9 mouse cellular contexts compared by ENCODE assay signal in the genomic region with DNA sequence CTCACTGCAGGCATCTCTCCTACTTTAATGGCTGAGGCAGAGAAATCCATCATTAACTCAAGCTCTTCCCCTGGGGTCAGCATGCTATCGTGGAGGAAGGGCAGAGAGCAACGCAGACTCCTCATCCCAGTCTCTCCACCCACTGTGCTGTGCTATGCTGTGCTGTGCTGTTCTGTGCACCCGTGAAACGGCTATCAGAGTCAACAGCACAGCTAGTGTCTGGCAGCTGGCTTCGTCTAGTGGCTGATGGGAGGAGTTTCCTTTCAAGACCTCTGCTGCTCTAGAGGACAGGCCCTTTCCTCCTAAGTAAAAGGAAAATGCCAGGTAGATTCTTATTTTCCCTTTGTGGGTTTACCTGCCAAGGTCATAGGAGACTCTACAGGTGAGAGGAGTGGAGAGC. TPM values are rescaled to one million over a fixed set of nuclear protein-coding genes. Genes with fewer than 3 reads are reported as not detected.
DNase-seq lines count a peak whose midpoint lies in the region; ATAC-seq and TF ChIP-seq lines count a peak whose summit lies in the region.
"Had no signal": no experiment of that assay in that cellular context is flagged by ENCODE, and none has a peak within 500 bp of the region (broad histone marks: within the 10 kb centered on the region; RNA-seq: fewer than 3 reads in every experiment).

No protein-coding gene starts in this region.

- no peak overlapping the region for H3K4me3 ChIP-seq in limb, embryonic 13.5 days
- H3K4me3 ChIP-seq in limb, embryonic 10.5 days: no peak overlapping the region
- no peak overlapping the region for H3K4me3 ChIP-seq in thymus, adult 2 months (ENCODE audit: control insufficient read depth, insufficient read depth, low read length)
- H3K4me3 ChIP-seq: myocyte had no signal

- H3K9ac ChIP-seq in limb, embryonic 13.5 days: no peak overlapping the region

- 17% methylated on average over 5 of the region's 5 CpGs for WGBS in limb, embryonic 13.5 days
- WGBS in limb, embryonic 10.5 days: 39% methylated on average over 5 of the region's 5 CpGs
- 17% methylated on average over 5 of the region's 5 CpGs for WGBS in thymus, adult 2 months

- H3K27ac ChIP-seq in limb, embryonic 13.5 days: peak overlapping the region; percentile 22; the same call in 1 of the 2 replicates
- no peak overlapping the region; the same call in 1 of the 2 replicates for H3K27ac ChIP-seq in limb, embryonic 10.5 days
- H3K27ac ChIP-seq in thymus, adult 2 months (ENCODE audit: control insufficient read depth, insufficient read depth, low read length): peak overlapping the region; percentile 3; the same call in 1 of the 2 replicates

- no peak for ATAC-seq in limb, embryonic 13.5 days (ENCODE audit: low FRiP score, low read depth)
- ATAC-seq in erythroblast, adult 5-6 weeks (replicated peaks; ENCODE audit: low FRiP score, poor library complexity, severe bottlenecking): 0 out of 2 replicates have a peak, but pooled peaks have one; percentile 34

- H3K4me2 ChIP-seq in limb, embryonic 13.5 days (replicated peaks): no peak overlapping the region

- no peaks in the 10 kb centered on the region for H3K36me3 ChIP-seq in limb, embryonic 13.5 days
- H3K36me3 ChIP-seq in limb, embryonic 10.5 days: peaks cover 13% of the 10 kb centered on the region
- H3K36me3 ChIP-seq in thymus, adult 2 months (ENCODE audit: control insufficient read depth, insufficient read depth, low read length): no peaks in the 10 kb centered on the region

- H3K9me3 ChIP-seq in limb, embryonic 13.5 days: no peaks in the 10 kb centered on the region
- no peaks in the 10 kb centered on the region for H3K9me3 ChIP-seq in limb, embryonic 10.5 days (replicated peaks)

- peaks cover 58% of the 10 kb centered on the region for H3K4me1 ChIP-seq in limb, embryonic 13.5 days
- H3K4me1 ChIP-seq in limb, embryonic 10.5 days: peaks cover 48% of the 10 kb centered on the region
- H3K4me1 ChIP-seq in thymus, adult 2 months (replicated peaks; ENCODE audit: control insufficient read depth, insufficient read depth, low read length): peaks cover 32% of the 10 kb centered on the region

- no peak for TF ChIP-seq POLR2A in thymus, adult 2 months (IDR thresholded peaks at IDR 0.05; ENCODE audit: control insufficient read depth, extremely low read depth, insufficient read depth, low read length, poor library complexity)

- no peak for TF ChIP-seq CTCF in thymus, adult 2 months (IDR thresholded peaks at IDR 0.05; ENCODE audit: borderline replicate concordance, control insufficient read depth, extremely low read depth, insufficient read depth, low read length, poor library complexity)

- no peak for DNase-seq in limb, embryonic 10.5 days (ENCODE audit: low spot score)
- DNase-seq in kidney, postnatal 10 days: peak; percentile 57
- peak; percentile 28 for DNase-seq in thymus, adult 2 months
- no peak for DNase-seq in ovary, postnatal 36 days (ENCODE audit: low spot score)
- no peak for DNase-seq in right cerebral cortex, postnatal 14 days
- DNase-seq in gastrocnemius, postnatal 4 days (ENCODE audit: low spot score in 2 of 2): no peak

- no peaks in the 10 kb centered on the region for H3K27me3 ChIP-seq in limb, embryonic 13.5 days
- H3K27me3 ChIP-seq in limb, embryonic 10.5 days (ENCODE audit: low read depth, poor library complexity, severe bottlenecking): no peaks in the 10 kb centered on the region
- H3K27me3 ChIP-seq in thymus, adult 2 months (ENCODE audit: control insufficient read depth, insufficient read depth, low read length): no peaks in the 10 kb centered on the region

RNA-seq across cellular contexts. Expression of a gene that starts 38.6 kb away (rescaled TPM):
- polyA plus RNA-seq in limb, embryonic 13.5 days (2015; fragmentation: Nextera tagmentation; extraction: Ambion mirVana): 8.5 and 9.2 TPM in 2 replicates
- polyA plus RNA-seq in limb, embryonic 10.5 days (2016; fragmentation: Nextera tagmentation; extraction: Ambion mirVana): 8.3 and 9.3 TPM in 2 replicates
- 3.8 and 4.4 TPM in 2 replicates for total RNA-seq in erythroblast, adult 5-6 weeks (2015; ENCODE audit: low replicate concordance)
- 2.1 and 2.4 TPM in 2 replicates for total RNA-seq in erythroblast, adult 5-6 weeks (2017; ENCODE audit: low replicate concordance)
- polyA plus RNA-seq in thymus, adult 2 months (2012; rRNA removed): 25.4 and 34.0 TPM in 2 replicates
- total RNA-seq in gastrocnemius, postnatal 4 days (2021): 10 to 100 TPM; 21.2 to 26.4 TPM

Comparison
In these comparisons a context has a peak if more than half of its experiments do, and no peak if none do; other contexts are left out.
1. DNase-seq: peak in kidney, postnatal 10 days (single experiment) and thymus, adult 2 months (single experiment); none in limb, embryonic 10.5 days (single experiment), ovary, postnatal 36 days (single experiment), right cerebral cortex, postnatal 14 days (single experiment) and gastrocnemius, postnatal 4 days (0 of 2).